Mouse (Mus musculus) stomach, postnatal 0 days (tissue): ENCODE measurements around the gene Magi3. TPM values are rescaled to one million over a fixed set of nuclear protein-coding genes. Genes with fewer than 3 reads are reported as not detected.

ENCODE experiments used
- ATAC-seq: fragments of 200-750 bp; cut with Nextera tagmentation; 2 replicates; pipeline ENCODE4 v1.8.0; 2017; ENCODE audit not compliant: low FRiP score, low TSS enrichment
- DNase-seq: peaks from one replicate; pipeline ENCODE4 v3.0.0-alpha.2; 2016; ENCODE audit warnings: low spot score
- H3K27ac ChIP-seq: fragments of 300-500 bp; sonication (generic); replicated peaks from 2 replicates; pipeline ENCODE4 v1.5.1; 2014; ENCODE audit warnings: mild to moderate bottlenecking, control low read depth
- H3K27me3 ChIP-seq: fragments of 300-500 bp; sonication (generic); 2 replicates; pipeline ENCODE4 v1.6.1; 2014; ENCODE audit warnings: low read length; ENCODE audit not compliant: control insufficient read depth, insufficient read depth
- H3K36me3 ChIP-seq: fragments of 300-500 bp; sonication (generic); 2 replicates; pipeline ENCODE4 v1.6.1; 2014; ENCODE audit warnings: low read length, mixed read lengths; ENCODE audit not compliant: control insufficient read depth, insufficient read depth
- H3K4me1 ChIP-seq: fragments of 300-500 bp; sonication (generic); replicated peaks from 2 replicates; pipeline ENCODE4 v1.6.1; 2014; ENCODE audit warnings: antibody characterized with exemption; ENCODE audit not compliant: control insufficient read depth, insufficient read depth
- H3K4me2 ChIP-seq: fragments of 300-500 bp; sonication (generic); replicated peaks from 2 replicates; pipeline ENCODE4 v1.6.1; 2014; ENCODE audit warnings: low read depth, mild to moderate bottlenecking, control low read depth, moderate library complexity
- H3K4me3 ChIP-seq: fragments of 300-500 bp; sonication (generic); 2 replicates; pipeline ENCODE4 v1.5.1; 2014; ENCODE audit warnings: low read depth, low read length, control low read depth
- H3K9ac ChIP-seq: fragments of 300-500 bp; sonication (generic); 2 replicates; pipeline ENCODE4 v1.6.1; 2014; ENCODE audit warnings: mild to moderate bottlenecking, low read length, control low read depth, mixed read lengths
- H3K9me3 ChIP-seq: fragments of 300-500 bp; sonication (generic); 2 replicates; pipeline ENCODE4 v1.6.1; 2016; ENCODE audit warnings: low read length; ENCODE audit not compliant: control insufficient read depth
- CTCF ChIP-seq: IDR thresholded peaks from 2 replicates; pipeline ENCODE4 v1.5.1; 2016; ENCODE audit warnings: antibody characterized with exemption, low read depth, mild to moderate bottlenecking, moderate library complexity
- EP300 ChIP-seq: optimal IDR thresholded peaks from 2 replicates; pipeline ENCODE3; 2016; ENCODE audit warnings: antibody characterized with exemption
- WGBS: fragments of 180-500 bp; shearing (Covaris S2); extraction: QIAGEN DNeasy Blood & Tissue Kit; methylation state at CpG from one replicate; pipeline ENCODE4 v1.1.7; 2014; 5-methylcytosine and 5-hydroxymethylcytosine counted together
- polyA plus RNA-seq: library from polyadenylated mRNA; unstranded; fragments of >200 nt; fragmentation: Nextera tagmentation; extraction: Ambion mirVana; gene quantifications from 2 replicates; pipeline ENCODE4 v1.2.1, GENCODE M21; 2015

Gene Magi3
- polyA plus RNA-seq, 1 experiment from 2014 or later, result 3.4 TPM

DNA sequence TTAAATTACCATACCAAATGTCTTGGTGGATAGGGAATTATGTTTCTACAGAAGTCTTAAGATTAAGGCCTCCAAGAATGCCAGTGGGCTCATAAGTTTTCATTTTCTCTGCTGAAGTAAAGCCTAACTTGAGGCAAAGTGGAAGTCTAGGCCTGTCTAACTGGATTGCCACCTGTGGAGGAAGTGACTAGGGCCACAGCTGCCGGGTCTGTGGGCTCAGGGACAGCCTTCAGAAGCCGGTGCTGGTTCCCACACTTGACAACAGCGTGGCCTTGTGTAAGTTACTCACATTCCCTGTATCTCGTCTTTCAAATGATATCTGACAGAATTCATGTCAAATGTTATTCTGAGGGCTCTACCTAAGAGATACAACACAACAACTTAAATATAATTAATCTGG, 27.7 kb upstream of the Magi3 start:
- ATAC-seq (no peak), DNase-seq (no peak)
- whole genome bisulfite sequencing, result 68% methylated on average over 4 of the region's 4 CpGs
- Histone ChIP-seq H3K27ac (no peak overlapping the region), H3K9me3 (no peaks in the 10 kb centered on the region), H3K4me2 (no peak overlapping the region), H3K27me3 (no peaks in the 10 kb centered on the region), H3K4me1 (no peaks in the 10 kb centered on the region), H3K36me3 (no peaks in the 10 kb centered on the region), H3K9ac (no peak overlapping the region), H3K4me3 (no peak overlapping the region)
- TF ChIP-seq EP300 (no peak), CTCF (no peak)

DNA sequence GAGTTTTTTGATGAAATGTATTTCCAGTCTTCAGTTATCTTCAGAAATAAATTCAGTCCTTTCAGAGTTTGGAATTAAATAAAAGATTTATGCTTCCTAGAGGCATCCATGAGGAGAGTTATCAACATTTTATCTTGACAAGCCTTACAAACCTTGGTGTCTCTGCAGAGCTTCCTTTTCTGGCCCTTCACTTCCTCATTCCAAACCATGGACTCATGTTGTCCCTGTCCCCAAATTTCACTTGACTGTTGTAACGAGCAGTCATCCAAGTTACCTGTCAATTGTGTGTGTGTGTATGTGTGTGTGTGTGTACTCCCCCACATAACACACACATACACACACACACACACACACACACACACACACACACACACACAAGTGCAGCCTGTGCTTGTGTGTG, 26.9 kb upstream of the Magi3 start:
- ATAC-seq (no peak), DNase-seq (no peak)
- H3K36me3 ChIP-seq, result no peaks in the 10 kb centered on the region
- H3K27me3 ChIP-seq, result no peaks in the 10 kb centered on the region
- no peak overlapping the region for H3K4me2 ChIP-seq
- H3K4me1 ChIP-seq, result no peaks in the 10 kb centered on the region
- TF ChIP-seq CTCF (no peak), EP300 (no peak)
- 80% methylated on average over 1 of the region's 1 CpGs for WGBS
- H3K9ac ChIP-seq, result no peak overlapping the region
- no peaks in the 10 kb centered on the region for H3K9me3 ChIP-seq
- H3K27ac ChIP-seq, result no peak overlapping the region
- H3K4me3 ChIP-seq, result no peak overlapping the region

DNA sequence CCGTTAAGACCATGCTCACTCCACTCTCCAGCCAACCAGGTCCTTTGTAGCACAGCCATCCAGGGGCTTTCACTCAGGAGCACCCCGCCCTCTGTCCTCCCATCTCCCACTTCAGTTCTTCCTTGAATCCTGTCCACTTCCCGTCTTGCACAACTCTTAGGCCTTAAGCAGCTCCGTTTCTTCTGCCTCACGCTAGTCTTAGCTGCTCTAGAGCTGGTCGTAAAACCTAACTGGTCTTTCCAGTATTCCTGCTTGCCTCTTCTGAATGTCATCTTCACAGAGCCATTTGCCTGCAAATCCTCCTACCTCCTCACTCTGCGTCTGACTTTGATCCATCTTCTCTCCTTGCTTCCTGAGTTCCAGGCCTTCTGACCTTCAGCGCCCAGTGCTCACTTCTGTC, 24.2 kb upstream of the Magi3 start:
- no peak overlapping the region for H3K27ac ChIP-seq
- 71% methylated on average over 8 of the region's 8 CpGs for whole genome bisulfite sequencing
- H3K27me3 ChIP-seq, result no peaks in the 10 kb centered on the region
- H3K9me3 ChIP-seq, result no peaks in the 10 kb centered on the region
- DNase-seq (no peak), ATAC-seq (no peak)
- TF ChIP-seq CTCF (no peak), EP300 (no peak)
- H3K36me3 ChIP-seq, result no peaks in the 10 kb centered on the region
- no peak overlapping the region for H3K4me2 ChIP-seq
- H3K4me3 ChIP-seq, result no peak overlapping the region
- H3K4me1 ChIP-seq, result no peaks in the 10 kb centered on the region
- H3K9ac ChIP-seq, result no peak overlapping the region

DNA sequence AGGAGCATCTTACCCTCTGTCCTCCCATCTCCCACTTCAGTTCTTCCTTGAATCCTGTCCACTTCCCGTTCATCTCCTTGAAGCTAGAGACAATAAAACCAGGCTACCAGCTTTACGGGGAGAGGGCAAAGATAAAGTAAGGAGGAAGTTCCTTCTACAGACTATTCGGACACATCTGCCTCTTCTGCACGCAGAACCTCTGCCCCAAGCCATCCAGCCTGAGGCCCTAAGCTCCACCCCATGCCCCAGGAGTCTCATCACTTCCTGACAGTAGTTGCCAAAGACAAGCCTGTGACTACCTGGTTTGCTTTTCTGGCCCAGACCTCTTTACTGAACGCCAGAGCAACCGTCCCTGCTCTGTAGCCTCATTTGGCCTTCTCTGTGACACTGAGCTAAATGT, 23.8 kb upstream of the Magi3 start:
- Histone ChIP-seq H3K27ac (no peak overlapping the region), H3K9ac (no peak overlapping the region), H3K4me2 (no peak overlapping the region), H3K4me1 (no peaks in the 10 kb centered on the region), H3K9me3 (no peaks in the 10 kb centered on the region), H3K27me3 (no peaks in the 10 kb centered on the region), H3K4me3 (no peak overlapping the region), H3K36me3 (no peaks in the 10 kb centered on the region)
- DNase-seq, result no peak
- 88% methylated on average over 6 of the region's 6 CpGs for WGBS
- TF ChIP-seq EP300 (no peak), CTCF (no peak)
- no peak for ATAC-seq

DNA sequence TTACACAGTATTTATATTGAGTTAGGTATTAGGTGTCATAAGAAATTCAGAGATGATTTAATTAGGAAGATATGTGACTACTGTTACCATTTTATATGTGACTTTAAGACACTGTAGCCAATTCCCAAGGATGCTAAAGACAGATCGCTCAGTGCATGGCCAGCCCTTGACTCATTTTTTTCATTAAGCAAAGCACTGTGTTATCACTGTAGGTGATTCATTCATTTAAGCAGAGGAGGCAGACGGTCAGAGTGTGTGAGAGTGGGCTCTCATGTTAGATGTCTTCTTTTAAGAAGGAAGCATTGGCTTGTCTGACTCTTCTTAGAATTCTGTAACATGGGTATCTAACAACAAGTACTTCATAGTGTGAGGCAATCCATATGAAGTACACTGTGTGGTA, 19.6 kb upstream of the Magi3 start:
- DNase-seq, result no peak

DNA sequence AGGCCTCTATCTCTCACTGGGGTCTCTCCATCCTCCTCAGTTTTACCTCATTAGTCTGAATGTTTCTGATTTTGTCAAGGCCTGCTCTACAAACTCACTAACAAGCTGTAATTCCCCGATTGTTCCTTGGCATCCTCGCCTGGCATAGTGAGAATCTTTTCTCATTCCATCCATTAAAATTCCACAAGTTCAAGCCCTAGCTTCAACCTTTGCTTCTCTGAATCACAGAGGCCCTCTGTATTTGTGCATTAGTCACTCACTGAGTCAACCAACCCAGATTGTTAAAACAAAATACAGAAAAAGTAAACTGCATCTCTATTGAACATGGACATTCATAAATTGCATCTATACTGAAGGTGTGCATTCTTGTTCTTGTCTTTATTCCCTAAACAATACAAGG, 19.2 kb upstream of the Magi3 start:
- ATAC-seq, result no peak
- 65% methylated on average over 2 of the region's 2 CpGs for WGBS
- H3K4me1 ChIP-seq, result no peaks in the 10 kb centered on the region
- TF ChIP-seq EP300 (no peak), CTCF (no peak)
- no peaks in the 10 kb centered on the region for H3K36me3 ChIP-seq
- no peaks in the 10 kb centered on the region for H3K27me3 ChIP-seq
- no peak for DNase-seq
- H3K9ac ChIP-seq, result no peak overlapping the region
- H3K4me2 ChIP-seq, result no peak overlapping the region
- H3K4me3 ChIP-seq, result no peak overlapping the region
- H3K9me3 ChIP-seq, result no peaks in the 10 kb centered on the region
- H3K27ac ChIP-seq, result no peak overlapping the region

More for the DNA sequence above, 19.6 kb upstream of the Magi3 start:
- WGBS, result 81% methylated on average over 2 of the region's 2 CpGs
- no peaks in the 10 kb centered on the region for H3K36me3 ChIP-seq
- no peak for TF ChIP-seq EP300
- no peak for TF ChIP-seq CTCF
- H3K4me2 ChIP-seq, result no peak overlapping the region
- no peaks in the 10 kb centered on the region for H3K9me3 ChIP-seq
- no peak overlapping the region for H3K27ac ChIP-seq
- no peaks in the 10 kb centered on the region for H3K4me1 ChIP-seq
- H3K9ac ChIP-seq, result no peak overlapping the region
- ATAC-seq, result no peak
- H3K27me3 ChIP-seq, result no peaks in the 10 kb centered on the region
- no peak overlapping the region for H3K4me3 ChIP-seq
